Mouse (Mus musculus): ENCODE data around the gene Lhx1.

Gene Lhx1

DNA sequence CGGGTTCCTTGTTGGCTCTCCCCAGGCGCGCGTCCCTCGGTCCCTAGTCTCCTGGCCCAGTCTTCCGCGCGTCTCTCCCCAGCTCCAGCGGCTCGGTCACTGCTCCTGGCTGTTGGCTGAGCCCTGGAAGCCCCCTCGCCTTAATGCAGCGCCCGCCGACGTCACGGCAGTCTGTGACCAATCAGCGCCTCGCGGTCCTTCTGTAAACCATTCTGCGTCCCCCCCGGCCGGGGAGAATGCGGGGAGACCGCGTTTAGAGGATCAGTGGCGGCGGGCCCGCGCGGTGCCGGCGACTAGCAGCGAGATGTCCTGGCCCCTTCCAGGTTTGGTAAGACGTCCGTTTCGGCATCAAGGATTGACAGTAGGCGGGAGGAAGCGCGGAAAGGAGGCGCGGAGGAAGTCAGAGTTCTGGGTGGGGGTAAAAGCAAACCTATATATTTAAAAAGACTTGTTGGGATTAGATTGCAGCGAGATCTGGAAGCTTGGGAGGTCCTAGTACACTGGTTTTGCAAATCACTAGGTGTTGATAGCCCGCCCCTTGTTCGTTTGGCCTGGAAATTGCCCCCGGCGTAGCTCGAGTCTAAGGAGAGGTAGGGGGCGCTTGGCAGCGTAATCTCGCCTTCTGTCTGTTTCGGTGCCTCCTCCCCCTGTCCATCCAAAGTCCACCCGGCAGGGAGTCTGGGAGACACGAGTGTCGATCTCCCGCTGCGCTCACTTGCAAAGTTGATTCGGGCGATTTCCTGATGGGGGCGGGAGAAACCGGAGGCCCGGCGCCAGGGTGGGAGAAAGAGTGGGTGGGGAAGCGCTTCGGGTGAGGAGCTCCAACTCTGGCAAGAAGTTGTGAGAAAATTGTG lies at the start of gene Lhx1:
Gene Lhx1 (minus strand): TSS at position 115 of the 854 bp plus-strand sequence.
- no peak for DNase-seq (ENCODE audit: low spot score)

- DNase-seq (ENCODE audit: low spot score) = no peak
Measured at GRCm38 (mm10) chr11:84574834-84575233, 49.5 kb upstream of the Lhx1 start.

GRCm38 (mm10) chr11:84573637-84574036 lies 48.3 kb upstream of the Lhx1 start:
- no peak for DNase-seq (ENCODE audit: low spot score)

DNA sequence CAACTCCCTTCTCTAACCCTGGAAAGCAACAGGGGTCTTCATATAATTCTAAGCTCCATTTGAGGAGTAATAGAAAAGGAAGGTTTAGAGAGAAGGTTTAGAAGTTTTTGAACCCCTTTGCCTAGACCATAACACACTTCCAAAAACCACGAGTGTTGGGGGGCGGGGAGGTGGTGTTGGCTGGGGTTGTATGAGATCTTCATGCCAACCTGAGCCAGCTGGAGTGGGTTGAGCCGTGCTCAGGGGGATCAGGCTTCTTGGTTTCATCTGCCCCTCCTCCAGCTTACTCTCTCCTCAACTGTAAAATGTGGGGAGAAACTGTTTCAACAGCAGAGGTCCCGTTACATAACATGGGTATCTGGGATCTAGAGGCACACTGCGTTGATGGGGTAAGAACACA lies 45.5 kb upstream of the Lhx1 start:
- DNase-seq (ENCODE audit: low spot score) = no peak

DNA sequence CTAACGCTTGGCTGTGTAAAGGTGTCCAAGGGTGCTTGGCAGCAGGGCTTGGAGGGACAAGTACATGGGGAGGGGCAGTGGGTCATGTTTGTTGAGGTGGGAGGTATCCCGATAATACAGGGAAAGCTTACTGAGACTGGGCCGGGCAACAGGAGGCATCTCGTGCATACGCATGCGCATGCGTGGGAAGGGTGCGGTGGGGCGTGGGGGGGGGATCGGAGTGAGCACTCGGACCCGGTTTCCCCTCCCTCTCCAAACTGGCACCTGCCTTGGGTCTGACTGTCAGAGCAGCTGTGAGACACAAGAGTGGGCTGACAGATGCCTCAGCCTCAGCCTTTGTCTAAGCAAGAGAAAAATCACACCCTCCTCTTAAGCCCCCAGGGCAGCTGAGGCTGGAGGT lies 45.1 kb upstream of the Lhx1 start:
- DNase-seq (ENCODE audit: low spot score) = no peak

- DNase-seq (ENCODE audit: low spot score) = no peak
Measured at GRCm38 (mm10) chr11:84569052-84569751, 43.9 kb upstream of the Lhx1 start.

GRCm38 (mm10) chr11:84568482-84568881 lies 43.1 kb upstream of the Lhx1 start:
- DNase-seq (ENCODE audit: low spot score) = no peak

DNA sequence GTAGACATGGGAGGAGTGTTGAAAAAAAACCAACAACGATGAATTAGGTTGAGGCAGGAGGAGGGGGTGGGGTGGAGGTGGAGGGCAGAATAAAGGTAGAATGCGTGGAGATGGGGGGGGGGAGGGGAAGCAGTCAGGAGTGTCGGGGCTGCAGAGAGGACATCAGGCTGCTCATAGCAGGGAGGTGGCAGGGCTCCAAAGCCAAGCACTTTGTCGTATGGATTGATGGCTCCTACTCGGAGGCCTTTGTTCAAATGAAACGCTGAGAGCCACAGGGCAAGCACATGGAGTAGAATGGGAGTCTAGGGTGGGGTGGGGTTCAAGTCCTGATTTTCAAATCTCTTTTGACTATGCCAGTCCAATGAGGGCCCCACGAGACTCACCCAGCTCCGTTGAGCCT lies 41.4 kb upstream of the Lhx1 start:
- DNase-seq (ENCODE audit: low spot score) = no peak

- DNase-seq (ENCODE audit: low spot score) = no peak
Measured at GRCm38 (mm10) chr11:84565224-84565623, 39.9 kb upstream of the Lhx1 start.

DNA sequence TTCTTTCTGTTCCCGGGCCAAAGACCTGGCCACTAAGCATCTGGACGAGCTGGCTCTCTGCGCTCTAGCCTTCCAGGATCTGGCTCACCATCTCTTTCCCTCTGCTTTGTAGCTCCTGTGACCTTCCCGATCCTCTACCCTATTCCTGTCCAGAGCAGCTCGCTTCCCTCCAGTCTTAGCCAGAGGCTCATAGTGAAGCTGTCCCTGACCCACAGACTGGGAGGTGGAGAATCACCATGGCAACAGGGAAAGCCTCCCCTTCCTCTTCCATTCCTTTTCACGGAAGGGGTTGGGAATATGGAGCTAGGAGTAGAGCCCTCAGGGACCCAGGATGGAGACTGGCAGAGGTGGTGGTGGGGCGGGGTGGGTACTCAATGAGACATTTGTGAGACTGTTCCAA lies 38.0 kb upstream of the Lhx1 start:
- DNase-seq (ENCODE audit: low spot score) = no peak

- DNase-seq (ENCODE audit: low spot score) = no peak
Measured at GRCm38 (mm10) chr11:84562758-84563347, 37.5 kb upstream of the Lhx1 start.

GRCm38 (mm10) chr11:84561546-84561945 lies 36.2 kb upstream of the Lhx1 start:
- no peak for DNase-seq (ENCODE audit: low spot score)

DNA sequence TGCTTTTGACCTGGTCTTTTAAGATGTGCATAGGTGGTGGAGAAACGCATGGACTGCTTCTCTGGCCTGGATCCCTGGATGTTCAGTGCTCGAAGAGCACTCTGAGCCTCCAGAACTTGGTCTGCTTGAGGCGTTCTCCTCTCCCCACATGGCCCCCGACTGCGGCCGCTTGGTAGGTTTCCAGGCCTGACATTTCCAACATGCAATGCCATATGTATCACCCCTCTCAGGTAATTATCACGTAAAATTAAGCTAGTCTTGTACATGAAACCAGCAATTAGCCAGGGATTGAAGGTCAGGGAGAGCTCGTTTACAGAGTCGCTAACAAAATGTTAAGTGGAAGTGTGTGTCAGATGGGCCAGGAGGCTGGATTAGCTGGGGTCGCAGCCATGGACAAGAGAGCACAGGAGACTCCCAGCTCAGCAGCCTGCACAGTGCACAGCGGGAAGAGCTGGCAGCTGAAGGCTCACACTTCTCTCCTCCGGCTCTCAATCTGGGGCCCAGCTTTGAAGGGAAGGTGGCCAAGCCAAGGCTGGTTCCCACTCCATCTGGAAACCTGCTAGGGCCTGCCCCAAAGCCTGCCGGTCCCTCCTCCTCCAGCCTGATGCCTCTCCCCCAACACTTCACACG lies 28.6 kb upstream of the Lhx1 start:
- no peak for DNase-seq (ENCODE audit: low spot score)

- no peak for DNase-seq (ENCODE audit: low spot score)
Measured at GRCm38 (mm10) chr11:84551296-84551695, 26.0 kb upstream of the Lhx1 start.

- DNase-seq (ENCODE audit: low spot score) = no peak
Measured at GRCm38 (mm10) chr11:84549258-84549791, 24.0 kb upstream of the Lhx1 start.

DNA sequence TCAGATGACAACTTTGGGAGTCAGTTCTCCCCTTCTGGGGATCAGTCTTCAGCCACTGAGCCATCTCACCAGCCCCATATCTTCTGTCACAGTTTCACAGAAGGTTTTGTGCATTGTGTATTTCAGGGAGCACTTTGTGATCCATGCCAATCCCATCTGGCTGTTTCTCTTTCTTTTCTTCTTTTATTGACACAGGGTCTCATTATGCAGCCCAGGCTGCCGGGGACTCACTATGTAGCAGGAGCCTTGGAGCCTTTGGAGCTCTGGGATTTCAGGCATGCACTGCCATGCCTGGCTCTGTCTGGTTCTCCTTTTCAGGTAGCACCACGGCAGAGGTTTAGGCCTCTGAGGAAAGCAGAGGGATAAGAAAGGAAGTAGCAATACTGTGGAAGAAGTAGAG lies 23.0 kb upstream of the Lhx1 start:
- no peak for DNase-seq (ENCODE audit: low spot score)

DNA sequence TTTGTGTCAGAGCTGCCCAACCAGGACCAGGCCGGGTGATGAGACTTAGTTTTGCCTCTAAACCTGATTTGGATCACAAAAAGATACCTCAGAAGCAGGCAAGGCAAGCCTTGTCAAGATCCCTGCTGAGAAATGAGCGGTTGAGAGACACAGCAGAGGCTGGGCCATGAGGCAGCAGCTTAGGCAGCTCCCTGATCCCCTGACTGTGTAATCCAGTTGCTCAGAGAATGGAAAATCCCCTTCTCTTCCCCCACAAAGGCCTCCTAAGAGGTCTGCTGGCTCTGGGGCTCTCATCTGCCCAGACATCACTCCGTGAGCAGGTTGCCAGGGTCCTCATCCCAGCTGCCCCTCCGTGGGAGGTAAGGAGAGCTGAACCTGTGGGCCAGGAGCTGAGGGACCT lies 14.6 kb upstream of the Lhx1 start:
- DNase-seq (ENCODE audit: low spot score) = no peak

- no peak for DNase-seq (ENCODE audit: low spot score)
Measured at GRCm38 (mm10) chr11:84529797-84530703, 4.7 kb upstream of the Lhx1 start.

GRCm38 (mm10) chr11:84529143-84529755 lies 3.9 kb upstream of the Lhx1 start:
- no peak for DNase-seq (ENCODE audit: low spot score)

DNA sequence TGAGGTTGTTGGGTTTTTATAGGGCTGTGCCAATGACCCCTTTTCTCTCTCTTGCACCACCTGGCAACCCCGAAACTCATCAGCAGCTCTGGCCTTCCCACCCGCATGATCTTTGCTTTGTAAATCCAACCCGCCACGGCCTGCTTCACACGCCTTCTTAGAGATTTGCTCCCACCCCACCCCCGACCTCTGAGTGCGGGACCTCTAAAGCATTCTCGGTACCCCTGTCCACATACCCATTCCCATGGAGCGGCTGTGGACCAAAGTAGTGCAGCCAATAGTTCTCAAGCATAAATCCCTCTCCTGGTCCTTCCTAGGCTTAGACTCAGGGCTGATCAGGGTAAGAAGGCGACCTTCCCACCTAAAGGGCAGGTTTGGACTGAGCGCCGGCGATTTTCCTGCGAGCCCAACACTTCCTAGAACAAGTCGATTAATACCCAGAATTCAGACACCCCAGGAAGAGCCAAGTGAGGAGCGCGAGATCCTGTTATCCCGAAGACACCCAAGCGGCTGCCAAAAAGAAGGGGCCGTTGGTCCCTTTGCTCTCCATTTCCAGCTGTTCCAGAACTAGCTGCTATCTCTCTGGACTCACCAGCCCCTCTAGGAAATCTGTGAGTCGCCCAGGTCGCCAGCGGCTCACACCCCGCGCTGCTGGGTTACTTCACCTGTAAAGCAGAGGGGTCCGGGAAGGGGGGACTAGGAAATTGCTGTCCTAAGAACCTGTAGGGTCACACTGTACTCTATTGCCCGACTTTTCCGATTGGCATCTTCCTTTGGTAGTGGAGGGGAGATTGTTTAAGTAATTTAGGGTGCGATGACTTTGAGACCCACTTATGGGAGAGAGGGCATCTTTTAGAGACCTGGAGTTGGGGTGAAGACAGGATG lies 1.9 kb upstream of the Lhx1 start:
- no peak for DNase-seq (ENCODE audit: low spot score)

All from urinary bladder, postnatal 10 days (tissue).